8 mouse cellular contexts compared by ENCODE assay signal in genomic region chr11:95008661-95009628, GRCm38 (mm10). TPM values are rescaled to one million over a fixed set of nuclear protein-coding genes. Genes with fewer than 3 reads are reported as not detected.
DNase-seq lines count a peak whose midpoint lies in the region; ATAC-seq and TF ChIP-seq lines count a peak whose summit lies in the region.

No protein-coding gene starts in this region.

- peak overlapping the region; percentile 77 for H3K9ac ChIP-seq in heart, embryonic 16.5 days (ENCODE audit: low read length)
- H3K9ac ChIP-seq in liver, embryonic 16.5 days (ENCODE audit: low read depth, low read length) = peak overlapping the region; percentile 85

- DNase-seq in kidney, postnatal 10 days = peak; percentile 48
- DNase-seq in kidney, adult 9 months = no peak
- no peak for DNase-seq in Patski (ENCODE audit: low read depth, low spot score)
- no peak for DNase-seq in right cerebral cortex, postnatal 4 days
- no peak for DNase-seq in urinary bladder, postnatal 25 days (ENCODE audit: low spot score)
- no peak for DNase-seq in thymus, postnatal 14 days

- 25% methylated on average over 15 of the region's 15 CpGs for WGBS in heart, embryonic 16.5 days
- WGBS in liver, embryonic 16.5 days (ENCODE audit: insufficient replicate concordance) = 27% methylated on average over 15 of the region's 15 CpGs

- H3K27me3 ChIP-seq in Patski = no peaks in the 10 kb centered on the region
- H3K27me3 ChIP-seq in heart, embryonic 16.5 days (ENCODE audit: control insufficient read depth, insufficient read depth, low read length) = no peaks in the 10 kb centered on the region
- H3K27me3 ChIP-seq in liver, embryonic 16.5 days (ENCODE audit: control insufficient read depth, insufficient read depth, low read depth, low read length) = no peaks in the 10 kb centered on the region

- H3K4me2 ChIP-seq in heart, embryonic 16.5 days (ENCODE audit: low read depth, low read length) = peak overlapping the region; percentile 73
- peak overlapping the region; percentile 85 for H3K4me2 ChIP-seq in liver, embryonic 16.5 days (ENCODE audit: low read depth, low read length)

- POLR2A ChIA-PET in Patski (lab: Charles Lee) = interaction anchor here (0.6 to 2.3 kb wide), 6 partner anchors 9 to 47 kb away, joined by 3 to 13 read pairs (median 4); partner anchors contain the start of gene Pdk2

- no peaks in the 10 kb centered on the region for H3K9me3 ChIP-seq in heart, embryonic 16.5 days (replicated peaks; ENCODE audit: control insufficient read depth, low read length)
- H3K9me3 ChIP-seq in liver, embryonic 16.5 days (replicated peaks; ENCODE audit: control insufficient read depth, low read length) = no peaks in the 10 kb centered on the region

- H3K27ac ChIP-seq in heart, embryonic 16.5 days (ENCODE audit: low read length) = peak overlapping the region; percentile 83
- peak overlapping the region; percentile 98 for H3K27ac ChIP-seq in liver, embryonic 16.5 days (ENCODE audit: low read length)

- H3K4me3 ChIP-seq in heart, embryonic 16.5 days (ENCODE audit: low read length) = peak overlapping the region; percentile 64
- H3K4me3 ChIP-seq in liver, embryonic 16.5 days (ENCODE audit: low read depth, low read length) = peak overlapping the region; percentile 71

- CTCF ChIA-PET in Patski (lab: Charles Lee) = interaction anchor here (1.5 kb wide), 1 partner anchor 21 kb away, joined by 3 read pairs; no protein-coding TSS in a partner anchor

- ATAC-seq in Patski = peak; percentile 55
- ATAC-seq in heart, embryonic 16.5 days (replicated peaks; ENCODE audit: extremely low read depth, insufficient read depth, low FRiP score) = no peak; the same call in 1 of the 2 replicates
- ATAC-seq in liver, embryonic 16.5 days (ENCODE audit: low read depth) = no peak

- peaks cover 28% of the 10 kb centered on the region for H3K4me1 ChIP-seq in heart, embryonic 16.5 days (ENCODE audit: control insufficient read depth, insufficient read depth, low read length)
- H3K4me1 ChIP-seq in liver, embryonic 16.5 days (ENCODE audit: control insufficient read depth, low read depth, low read length) = peaks cover 52% of the 10 kb centered on the region

- peaks cover 9% of the 10 kb centered on the region for H3K36me3 ChIP-seq in heart, embryonic 16.5 days (ENCODE audit: control insufficient read depth, insufficient read depth)
- peaks cover 8% of the 10 kb centered on the region for H3K36me3 ChIP-seq in liver, embryonic 16.5 days (ENCODE audit: control insufficient read depth, insufficient read depth)

- TF ChIP-seq CTCF in Patski (IDR thresholded peaks at IDR 0.05) = no peak

- in situ Hi-C loops in Patski (cut with MboI; ENCODE audit: low pct_unique_long_range_greater_than_20kb) = no loop called here

RNA-seq across cellular contexts. Expression of gene Samd14, which starts 0.7 kb away (rescaled TPM):
- 32.3 TPM for polyA plus RNA-seq in Patski (2021)
- 8.6 and 9.0 TPM in 2 replicates for polyA plus RNA-seq in heart, embryonic 16.5 days (2015; fragmentation: Nextera tagmentation; extraction: Ambion mirVana)
- polyA plus RNA-seq in liver, embryonic 16.5 days (2015; fragmentation: Nextera tagmentation; extraction: Ambion mirVana) = 27.2 and 34.7 TPM in 2 replicates

RNA-seq across cellular contexts. Expression of gene Ppp1r9b, which starts 18.1 kb away (rescaled TPM):
- 70.2 TPM for polyA plus RNA-seq in Patski (2021)
- polyA plus RNA-seq in heart, embryonic 16.5 days (2015; fragmentation: Nextera tagmentation; extraction: Ambion mirVana) = 5.8 and 6.4 TPM in 2 replicates
- 7.1 and 7.6 TPM in 2 replicates for polyA plus RNA-seq in liver, embryonic 16.5 days (2015; fragmentation: Nextera tagmentation; extraction: Ambion mirVana)

RNA-seq across cellular contexts. Expression of gene Pdk2, which starts 32.2 kb away (rescaled TPM):
- polyA plus RNA-seq in Patski (2021) = 61.5 TPM
- polyA plus RNA-seq in heart, embryonic 16.5 days (2015; fragmentation: Nextera tagmentation; extraction: Ambion mirVana) = 141 and 148 TPM in 2 replicates
- 10.7 and 13.9 TPM in 2 replicates for polyA plus RNA-seq in liver, embryonic 16.5 days (2015; fragmentation: Nextera tagmentation; extraction: Ambion mirVana)

RNA-seq across cellular contexts. Expression of gene Sgca, which starts 32.8 kb away (rescaled TPM):
- 0.47 TPM for polyA plus RNA-seq in Patski (2021)
- polyA plus RNA-seq in heart, embryonic 16.5 days (2015; fragmentation: Nextera tagmentation; extraction: Ambion mirVana) = 27.9 and 29.4 TPM in 2 replicates
- 0.86 and 0.96 TPM in 2 replicates for polyA plus RNA-seq in liver, embryonic 16.5 days (2015; fragmentation: Nextera tagmentation; extraction: Ambion mirVana)

RNA-seq across cellular contexts. Expression of gene Hils1, which starts 41.6 kb away (rescaled TPM):
- not detected for polyA plus RNA-seq in Patski (2021)
- 0.33 TPM in 1 of 2 replicates, not detected in the other for polyA plus RNA-seq in heart, embryonic 16.5 days (2015; fragmentation: Nextera tagmentation; extraction: Ambion mirVana)
- not detected in 2 replicates for polyA plus RNA-seq in liver, embryonic 16.5 days (2015; fragmentation: Nextera tagmentation; extraction: Ambion mirVana)
